ENCODE assay signal across 10 mouse cellular contexts in genomic region chr17:68166397-68166796, GRCm38 (mm10).
DNase-seq lines count a peak whose midpoint lies in the region; ATAC-seq and TF ChIP-seq lines count a peak whose summit lies in the region.
"Had no signal": no experiment of that assay in that cellular context is flagged by ENCODE, and none has a peak within 500 bp of the region (broad histone marks: within the 10 kb centered on the region; RNA-seq: fewer than 3 reads in every experiment).

No protein-coding gene starts in this region.

- no peaks in the 10 kb centered on the region for H3K27me3 ChIP-seq in kidney, adult 2 months (replicated peaks; ENCODE audit: control insufficient read depth, insufficient read depth, low read length)
- no peaks in the 10 kb centered on the region for H3K27me3 ChIP-seq in kidney, embryonic 16.5 days (ENCODE audit: insufficient read depth, low read length)
- H3K27me3 ChIP-seq in limb, embryonic 10.5 days (ENCODE audit: low read depth, poor library complexity, severe bottlenecking): no peaks in the 10 kb centered on the region
- H3K27me3 ChIP-seq: stomach, embryonic 15.5 days had no signal

- DNase-seq in kidney, adult 2 months: peak; percentile 35
- peak; percentile 40 for DNase-seq in Muller cell, postnatal 12 days (ENCODE audit: inconsistent ontology term)
- DNase-seq in embryo, embryonic 10.5 days (ENCODE audit: low spot score): peak; percentile 71
- peak; percentile 38 for DNase-seq in limb, embryonic 10.5 days (ENCODE audit: low spot score)
- DNase-seq in spleen, postnatal 14 days (ENCODE audit: low spot score in 2 of 2): no peak
- DNase-seq in right cerebral cortex, postnatal 10 days (ENCODE audit: low spot score in 2 of 2): no peak

- no peak for TF ChIP-seq POLR2A in kidney, adult 2 months (IDR thresholded peaks at IDR 0.05; ENCODE audit: low read depth, low read length)

- no peaks in the 10 kb centered on the region for H3K9me3 ChIP-seq in kidney, embryonic 16.5 days (ENCODE audit: low read length)
- H3K9me3 ChIP-seq in limb, embryonic 10.5 days (replicated peaks): no peaks in the 10 kb centered on the region
- H3K9me3 ChIP-seq: stomach, embryonic 15.5 days had no signal

- H3K36me3 ChIP-seq in kidney, adult 2 months (ENCODE audit: control insufficient read depth, insufficient read depth, low read length): no peaks in the 10 kb centered on the region
- no peaks in the 10 kb centered on the region for H3K36me3 ChIP-seq in kidney, embryonic 16.5 days (ENCODE audit: insufficient read depth, low read length)
- no peaks in the 10 kb centered on the region for H3K36me3 ChIP-seq in limb, embryonic 10.5 days
- H3K36me3 ChIP-seq: stomach, embryonic 15.5 days had no signal

- H3K4me3 ChIP-seq in kidney, adult 2 months (ENCODE audit: insufficient read depth, low read depth, low read length): no peak overlapping the region
- no peak overlapping the region for H3K4me3 ChIP-seq in kidney, embryonic 16.5 days (ENCODE audit: low read length)
- H3K4me3 ChIP-seq in limb, embryonic 10.5 days: no peak overlapping the region
- H3K4me3 ChIP-seq: stomach, embryonic 15.5 days had no signal

- no peaks in the 10 kb centered on the region for H3K4me1 ChIP-seq in kidney, adult 2 months (ENCODE audit: control insufficient read depth, insufficient read depth, low read length)
- peaks cover 13% of the 10 kb centered on the region for H3K4me1 ChIP-seq in kidney, embryonic 16.5 days (ENCODE audit: insufficient read depth, low read length)
- peaks cover 21% of the 10 kb centered on the region for H3K4me1 ChIP-seq in limb, embryonic 10.5 days

- 0 out of 2 replicates have a peak, but pooled peaks have one; percentile 16 for TF ChIP-seq CTCF in kidney, adult 2 months (conservative IDR thresholded peaks at IDR 0.05; ENCODE audit: insufficient read depth, insufficient read length, low read depth, low read length)

- ATAC-seq in kidney, embryonic 16.5 days (ENCODE audit: low FRiP score, low TSS enrichment): no peak
- no peak for ATAC-seq in inflammation-experienced regulatory T-cells, adult 6 months

- 59% methylated on average over 4 of the region's 4 CpGs for WGBS in kidney, adult 2 months
- 79% methylated on average over 4 of the region's 4 CpGs for WGBS in kidney, embryonic 16.5 days
- WGBS in limb, embryonic 10.5 days: 81% methylated on average over 4 of the region's 4 CpGs

- no peak overlapping the region for H3K4me2 ChIP-seq in kidney, embryonic 16.5 days (replicated peaks; ENCODE audit: low read depth, low read length)
- H3K4me2 ChIP-seq: stomach, embryonic 15.5 days had no signal

- no peak overlapping the region for H3K27ac ChIP-seq in kidney, adult 2 months (ENCODE audit: insufficient read depth, low read depth, low read length)
- H3K27ac ChIP-seq in kidney, embryonic 16.5 days (ENCODE audit: low read length): no peak overlapping the region
- H3K27ac ChIP-seq in limb, embryonic 10.5 days: no peak overlapping the region
- H3K27ac ChIP-seq: macrophage had no signal

- no peak overlapping the region for H3K9ac ChIP-seq in kidney, embryonic 16.5 days (replicated peaks; ENCODE audit: low read length)
- H3K9ac ChIP-seq: stomach, embryonic 15.5 days had no signal

Comparison
In these comparisons a context has a peak if more than half of its experiments do, and no peak if none do; other contexts are left out.
1. DNase-seq: peak in kidney, adult 2 months (single experiment), Muller cell, postnatal 12 days (single experiment), embryo, embryonic 10.5 days (single experiment) and limb, embryonic 10.5 days (single experiment); none in spleen, postnatal 14 days (0 of 2) and right cerebral cortex, postnatal 10 days (0 of 2).